10 mouse cellular contexts compared by ENCODE assay signal in genomic region chr11:49410540-49410939, GRCm38 (mm10). TPM values are rescaled to one million over a fixed set of nuclear protein-coding genes. Genes with fewer than 3 reads are reported as not detected.
DNase-seq lines count a peak whose midpoint lies in the region; ATAC-seq and TF ChIP-seq lines count a peak whose summit lies in the region.
"Had no signal": no experiment of that assay in that cellular context is flagged by ENCODE, and none has a peak within 500 bp of the region (broad histone marks: within the 10 kb centered on the region; RNA-seq: fewer than 3 reads in every experiment).

No protein-coding gene starts in this region.

- no peak for ATAC-seq in hindbrain, embryonic 11.5 days (ENCODE audit: low FRiP score)
- ATAC-seq in stomach, postnatal 0 days (ENCODE audit: low FRiP score, low TSS enrichment) = no peak

- no peaks in the 10 kb centered on the region for H3K9me3 ChIP-seq in hindbrain, embryonic 11.5 days (ENCODE audit: control insufficient read depth, low read length)
- H3K9me3 ChIP-seq in hindbrain, embryonic 10.5 days = 0 out of 2 replicates have a peak, but pooled peaks cover 3% of the 10 kb centered on the region
- H3K9me3 ChIP-seq in stomach, postnatal 0 days (ENCODE audit: control insufficient read depth, low read length) = no peaks in the 10 kb centered on the region
- H3K9me3 ChIP-seq: embryonic facial prominence, embryonic 15.5 days; limb, embryonic 12.5 days had no signal

- H3K4me2 ChIP-seq in hindbrain, embryonic 11.5 days (replicated peaks; ENCODE audit: low read depth, low read length) = no peak overlapping the region
- H3K4me2 ChIP-seq in stomach, postnatal 0 days (replicated peaks; ENCODE audit: low read depth) = no peak overlapping the region
- H3K4me2 ChIP-seq: embryonic facial prominence, embryonic 15.5 days; limb, embryonic 12.5 days had no signal

- no peaks in the 10 kb centered on the region for H3K4me1 ChIP-seq in hindbrain, embryonic 11.5 days (replicated peaks; ENCODE audit: control insufficient read depth, insufficient read depth, low read length)
- H3K4me1 ChIP-seq in hindbrain, embryonic 10.5 days (replicated peaks) = no peaks in the 10 kb centered on the region
- H3K4me1 ChIP-seq in stomach, postnatal 0 days (replicated peaks; ENCODE audit: control insufficient read depth, insufficient read depth) = no peaks in the 10 kb centered on the region
- H3K4me1 ChIP-seq: embryonic facial prominence, embryonic 15.5 days; limb, embryonic 12.5 days had no signal

- peak; percentile 62 for TF ChIP-seq CTCF in stomach, postnatal 0 days (IDR thresholded peaks at IDR 0.05; ENCODE audit: low read depth)

- H3K27me3 ChIP-seq in hindbrain, embryonic 11.5 days (ENCODE audit: control insufficient read depth, insufficient read depth, low read length) = no peaks in the 10 kb centered on the region
- H3K27me3 ChIP-seq in hindbrain, embryonic 10.5 days (ENCODE audit: insufficient read depth, poor library complexity, severe bottlenecking) = no peaks in the 10 kb centered on the region
- no peaks in the 10 kb centered on the region for H3K27me3 ChIP-seq in stomach, postnatal 0 days (ENCODE audit: control insufficient read depth, insufficient read depth, low read length)
- H3K27me3 ChIP-seq: embryonic facial prominence, embryonic 15.5 days; limb, embryonic 12.5 days had no signal

- 23% methylated on average over 1 of the region's 1 CpGs for WGBS in hindbrain, embryonic 11.5 days
- 36% methylated on average over 1 of the region's 1 CpGs for WGBS in hindbrain, embryonic 10.5 days
- WGBS in stomach, postnatal 0 days = 19% methylated on average over 1 of the region's 1 CpGs

- no peaks in the 10 kb centered on the region for H3K36me3 ChIP-seq in hindbrain, embryonic 11.5 days (ENCODE audit: control insufficient read depth, insufficient read depth, low read length)
- no peaks in the 10 kb centered on the region for H3K36me3 ChIP-seq in hindbrain, embryonic 10.5 days
- no peaks in the 10 kb centered on the region for H3K36me3 ChIP-seq in stomach, postnatal 0 days (ENCODE audit: control insufficient read depth, insufficient read depth, low read length)
- H3K36me3 ChIP-seq: embryonic facial prominence, embryonic 15.5 days; limb, embryonic 12.5 days had no signal

- H3K9ac ChIP-seq in hindbrain, embryonic 11.5 days (ENCODE audit: low read depth, low read length) = no peak overlapping the region
- H3K9ac ChIP-seq in stomach, postnatal 0 days (ENCODE audit: low read length) = no peak overlapping the region
- H3K9ac ChIP-seq: embryonic facial prominence, embryonic 15.5 days; limb, embryonic 12.5 days had no signal

- no peak overlapping the region for H3K4me3 ChIP-seq in hindbrain, embryonic 11.5 days (ENCODE audit: low read depth, low read length)
- no peak overlapping the region for H3K4me3 ChIP-seq in hindbrain, embryonic 10.5 days
- no peak overlapping the region for H3K4me3 ChIP-seq in stomach, postnatal 0 days (ENCODE audit: low read depth, low read length)
- H3K4me3 ChIP-seq: embryonic facial prominence, embryonic 15.5 days; limb, embryonic 12.5 days had no signal

- no peak overlapping the region for H3K27ac ChIP-seq in hindbrain, embryonic 11.5 days (ENCODE audit: low read depth, low read length)
- H3K27ac ChIP-seq in hindbrain, embryonic 10.5 days = no peak overlapping the region
- no peak overlapping the region for H3K27ac ChIP-seq in stomach, postnatal 0 days (replicated peaks)
- H3K27ac ChIP-seq: embryonic facial prominence, embryonic 15.5 days; limb, embryonic 12.5 days had no signal

- TF ChIP-seq EP300 in stomach, postnatal 0 days (optimal IDR thresholded peaks at IDR 0.05) = no peak

- DNase-seq in hindbrain, embryonic 11.5 days (ENCODE audit: low spot score) = peak; percentile 27
- no peak for DNase-seq in hindbrain, embryonic 10.5 days (ENCODE audit: low spot score)
- DNase-seq in thymus, postnatal 14 days = peak; percentile 11
- DNase-seq in thymus, postnatal 36 days = no peak
- peak; percentile 2 for DNase-seq in embryo, embryonic 9.5 days (ENCODE audit: extremely low spot score)
- DNase-seq in stomach, postnatal 0 days (ENCODE audit: low spot score) = no peak
- no peak for DNase-seq in gastrocnemius, adult 8-10 months (ENCODE audit: low spot score in 2 of 2)
- no peak for DNase-seq in cerebellum, adult 11 months

RNA-seq across cellular contexts. Expression of gene Olfr1389, which starts 12.3 kb away (rescaled TPM):
- polyA plus RNA-seq in hindbrain, embryonic 11.5 days (2014; fragmentation: Nextera tagmentation; extraction: Ambion mirVana) = not detected in 2 replicates
- polyA plus RNA-seq in hindbrain, embryonic 10.5 days (2016; fragmentation: Nextera tagmentation; extraction: Ambion mirVana) = not detected in 2 replicates
- not detected in 2 replicates for polyA plus RNA-seq in stomach, postnatal 0 days (2015; fragmentation: Nextera tagmentation; extraction: Ambion mirVana)
- total RNA-seq in gastrocnemius, adult 8-10 months (2022) = not detected
- polyA plus RNA-seq: limb, embryonic 12.5 days had no signal

RNA-seq across cellular contexts. Expression of gene Olfr1388, which starts 25.9 kb away (rescaled TPM):
- polyA plus RNA-seq in hindbrain, embryonic 11.5 days (2014; fragmentation: Nextera tagmentation; extraction: Ambion mirVana) = 0.07 TPM in 1 of 2 replicates, not detected in the other
- polyA plus RNA-seq in hindbrain, embryonic 10.5 days (2016; fragmentation: Nextera tagmentation; extraction: Ambion mirVana) = 0.05 and 0.16 TPM in 2 replicates
- polyA plus RNA-seq in stomach, postnatal 0 days (2015; fragmentation: Nextera tagmentation; extraction: Ambion mirVana) = 0.08 TPM in 1 of 2 replicates, not detected in the other
- under 1 TPM in 3 of 4 experiments, not detected in 1; 0.08 to 0.17 (median 0.10) TPM for total RNA-seq in gastrocnemius, adult 8-10 months (2022)

RNA-seq across cellular contexts. Expression of gene Olfr1387, which starts 44.6 kb away (rescaled TPM):
- not detected in 2 replicates for polyA plus RNA-seq in hindbrain, embryonic 11.5 days (2014; fragmentation: Nextera tagmentation; extraction: Ambion mirVana)
- polyA plus RNA-seq in hindbrain, embryonic 10.5 days (2016; fragmentation: Nextera tagmentation; extraction: Ambion mirVana) = not detected in 2 replicates
- 0.07 TPM in 1 of 2 replicates, not detected in the other for polyA plus RNA-seq in stomach, postnatal 0 days (2015; fragmentation: Nextera tagmentation; extraction: Ambion mirVana)
- not detected for total RNA-seq in gastrocnemius, adult 8-10 months (2022)
- polyA plus RNA-seq: limb, embryonic 12.5 days had no signal

RNA-seq across cellular contexts. Expression of gene Olfr1386, which starts 54.3 kb away (rescaled TPM):
- not detected in 2 replicates for polyA plus RNA-seq in hindbrain, embryonic 11.5 days (2014; fragmentation: Nextera tagmentation; extraction: Ambion mirVana)
- polyA plus RNA-seq in hindbrain, embryonic 10.5 days (2016; fragmentation: Nextera tagmentation; extraction: Ambion mirVana) = not detected in 2 replicates
- not detected in 2 replicates for polyA plus RNA-seq in stomach, postnatal 0 days (2015; fragmentation: Nextera tagmentation; extraction: Ambion mirVana)
- total RNA-seq in gastrocnemius, adult 8-10 months (2022) = not detected
- polyA plus RNA-seq: limb, embryonic 12.5 days had no signal

Comparison
In these comparisons a context has a peak if more than half of its experiments do, and no peak if none do; other contexts are left out.
1. DNase-seq: peak in hindbrain, embryonic 11.5 days (single experiment), thymus, postnatal 14 days (single experiment) and embryo, embryonic 9.5 days (single experiment); none in hindbrain, embryonic 10.5 days (single experiment), thymus, postnatal 36 days (0 of 2), stomach, postnatal 0 days (single experiment), gastrocnemius, adult 8-10 months (0 of 2) and cerebellum, adult 11 months (single experiment).